Mouse (Mus musculus) spleen, adult 2 months (tissue): ENCODE results near the gene Gm21663.
"Not testable (repeated sequence)": the region's sequence is repeated elsewhere in the genome, so short reads cannot be mapped to it uniquely, and the experiment has no call there.

Experiments
- CTCF ChIP-seq: fragments of 200-500 bp; IDR thresholded peaks from 2 replicates; pipeline ENCODE4 v1.5.1; 2011; ENCODE audit warnings: mild to moderate bottlenecking, inconsistent platforms; ENCODE audit not compliant: insufficient read depth, insufficient read length, insufficient replicate concordance; ENCODE audit errors: extremely low read depth
- POLR2A ChIP-seq: fragments of 200-500 bp; IDR thresholded peaks from 2 replicates; pipeline ENCODE4 v1.6.1; 2011; ENCODE audit warnings: low read depth, low read length, inconsistent platforms

DNA sequence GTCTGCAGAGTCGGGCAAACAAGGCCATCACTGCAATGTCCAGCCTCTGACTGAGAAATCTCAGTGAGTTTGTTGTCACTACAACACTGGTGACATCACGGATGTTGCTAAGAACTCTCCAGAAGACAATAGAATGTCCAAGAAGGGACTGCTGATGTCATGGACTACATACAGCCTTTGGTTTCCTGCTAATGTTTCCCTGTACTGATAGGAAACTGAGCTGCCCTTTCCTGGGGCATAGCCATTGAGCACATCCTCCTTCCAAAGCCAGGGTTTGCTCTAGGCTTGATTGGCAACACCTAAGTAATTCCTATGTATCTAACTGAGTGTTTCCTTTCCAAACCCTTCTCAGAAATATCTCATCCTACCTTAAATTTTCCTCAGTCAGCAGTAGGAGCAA is 12.1 kb upstream of the Gm21663 start, which contains the start of gene Gm21671:
- TF ChIP-seq CTCF, POLR2A: not testable (repeated sequence)
